Mouse (Mus musculus) heart, embryonic 16.5 days (tissue): ENCODE results near the gene Socs7. TPM values are rescaled to one million over a fixed set of nuclear protein-coding genes. Genes with fewer than 3 reads are reported as not detected.
A peak's percentile ranks its signal among the peaks of the same experiment; 100 is the strongest.

Experiments used
- ATAC-seq: fragments of 200-750 bp; cut with Nextera tagmentation; replicated peaks from 2 replicates; pipeline ENCODE4 v1.8.0; 2017; ENCODE audit warnings: moderate number of reproducible peaks; ENCODE audit not compliant: insufficient read depth, low FRiP score; ENCODE audit errors: extremely low read depth
- H3K27ac ChIP-seq: fragments of 300-500 bp; sonication (generic); 2 replicates; pipeline ENCODE4 v1.5.1; 2014; ENCODE audit warnings: mild to moderate bottlenecking, low read length, control low read depth, moderate library complexity
- H3K27me3 ChIP-seq: fragments of 300-500 bp; sonication (generic); 2 replicates; pipeline ENCODE4 v1.6.1; 2014; ENCODE audit warnings: low read length, mixed read lengths; ENCODE audit not compliant: control insufficient read depth, insufficient read depth
- H3K36me3 ChIP-seq: fragments of 300-500 bp; sonication (generic); 2 replicates; pipeline ENCODE4 v1.6.1; 2014; ENCODE audit not compliant: control insufficient read depth, insufficient read depth
- H3K4me1 ChIP-seq: fragments of 300-500 bp; sonication (generic); 2 replicates; pipeline ENCODE4 v1.6.1; 2014; ENCODE audit warnings: low read length, mixed read lengths; ENCODE audit not compliant: control insufficient read depth, insufficient read depth
- H3K4me2 ChIP-seq: fragments of 300-500 bp; sonication (generic); 2 replicates; pipeline ENCODE4 v1.6.1; 2014; ENCODE audit warnings: low read depth, mild to moderate bottlenecking, control low read depth, low read length
- H3K4me3 ChIP-seq: fragments of 300-500 bp; sonication (generic); 2 replicates; pipeline ENCODE4 v1.5.1; 2014; ENCODE audit warnings: mild to moderate bottlenecking, control low read depth, low read length
- H3K9ac ChIP-seq: fragments of 300-500 bp; sonication (generic); 2 replicates; pipeline ENCODE4 v1.6.1; 2014; ENCODE audit warnings: low read length, control low read depth
- H3K9me3 ChIP-seq: fragments of 300-500 bp; sonication (generic); replicated peaks from 2 replicates; pipeline ENCODE4 v1.6.1; 2016; ENCODE audit warnings: low read length; ENCODE audit not compliant: control insufficient read depth
- WGBS: fragments of 180-500 bp; shearing (Covaris S2); extraction: QIAGEN DNeasy Blood & Tissue Kit; methylation state at CpG from one replicate; pipeline ENCODE4 v1.1.7; 2014; 5-methylcytosine and 5-hydroxymethylcytosine counted together
- polyA plus RNA-seq: library from polyadenylated mRNA; unstranded; fragments of >200 nt; fragmentation: Nextera tagmentation; extraction: Ambion mirVana; gene quantifications from 2 replicates; pipeline ENCODE4 v1.2.1, GENCODE M21; 2015

The Socs7 gene
- polyA plus RNA-seq, 1 experiment from 2014 or later, result 3.2 TPM

DNA sequence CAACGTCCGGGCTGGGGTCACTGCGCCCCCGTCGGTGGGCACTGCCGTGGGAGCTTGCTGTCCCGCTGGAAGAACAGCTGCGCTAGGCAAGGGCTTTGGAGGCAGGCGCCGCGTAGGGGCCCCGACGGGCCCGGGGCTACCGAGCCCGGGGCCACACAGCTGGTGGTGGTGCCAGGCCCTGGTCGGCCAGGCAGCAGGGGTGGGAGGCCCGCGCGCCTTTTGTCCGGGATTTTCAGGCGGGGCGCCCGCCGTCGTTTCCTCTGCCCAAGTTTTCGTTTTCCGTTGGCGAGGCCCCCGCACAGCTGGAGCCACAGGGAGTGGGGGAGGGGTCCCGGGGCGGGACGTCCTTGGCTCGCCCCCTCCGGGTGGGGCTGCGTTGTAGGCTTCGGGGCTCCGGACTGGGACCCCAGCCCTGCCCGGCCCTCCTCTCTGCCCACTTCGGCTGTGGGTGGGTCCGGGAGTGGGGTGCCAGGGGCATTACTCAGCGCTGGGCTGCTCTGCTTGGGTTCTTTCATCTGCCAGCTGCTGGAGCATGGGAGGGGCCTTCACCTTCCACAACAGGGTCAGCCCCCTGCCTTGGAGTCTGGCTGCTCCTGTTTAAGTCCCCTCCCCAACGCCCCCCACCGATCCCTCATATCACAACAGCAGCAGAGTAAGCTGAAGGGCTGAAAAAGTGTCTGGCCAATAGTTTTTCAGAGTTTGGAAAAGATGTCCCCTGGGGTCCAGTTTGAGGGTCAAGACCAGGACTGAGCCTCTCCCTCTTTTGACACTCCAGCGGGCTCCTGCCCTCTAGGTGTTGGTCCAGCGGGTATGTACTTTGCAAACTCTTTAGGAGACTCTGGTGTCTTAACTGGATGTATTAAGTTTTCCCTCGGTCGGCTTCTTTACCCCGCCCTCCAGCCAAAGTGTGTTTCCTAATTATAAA is 53.6 kb downstream of the Socs7 start:
- Histone ChIP-seq H3K4me3 (peak overlapping the region; percentile 91), H3K27ac (peak overlapping the region; percentile 93), H3K27me3 (no peaks in the 10 kb centered on the region), H3K9me3 (no peaks in the 10 kb centered on the region), H3K4me2 (peak overlapping the region; percentile 62), H3K36me3 (no peaks in the 10 kb centered on the region), H3K4me1 (peaks cover 23% of the 10 kb centered on the region), H3K9ac (peak overlapping the region; percentile 95)
- peak; percentile 52 for ATAC-seq
- WGBS, result 2% methylated on average over 45 of the region's 49 CpGs

DNA sequence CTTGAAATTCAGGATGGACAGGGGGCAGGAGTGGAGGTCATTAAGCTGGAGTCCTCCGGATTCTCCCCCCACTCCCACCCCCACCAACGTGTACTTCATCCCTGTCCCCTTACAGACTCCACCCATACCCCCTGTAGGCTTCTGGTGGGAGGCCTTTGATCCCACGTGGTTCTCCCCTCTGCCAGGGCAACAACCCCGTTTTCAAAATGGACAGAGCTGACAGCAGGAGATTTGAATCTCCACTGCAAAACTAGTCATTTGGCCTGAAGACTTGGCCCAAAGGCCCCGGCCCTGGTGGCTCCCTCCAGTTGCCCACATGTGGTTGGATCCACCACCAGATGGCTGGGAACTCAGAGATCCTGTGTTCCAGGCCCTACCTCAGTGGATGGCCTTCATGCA is 54.3 kb downstream of the Socs7 start:
- Histone ChIP-seq H3K27me3 (no peaks in the 10 kb centered on the region), H3K36me3 (no peaks in the 10 kb centered on the region), H3K4me2 (peak overlapping the region; percentile 62), H3K9ac (peak overlapping the region; percentile 33; the same call in 1 of the 2 replicates), H3K9me3 (no peaks in the 10 kb centered on the region), H3K4me1 (peaks cover 23% of the 10 kb centered on the region), H3K27ac (peak overlapping the region; percentile 93), H3K4me3 (peak overlapping the region; percentile 91)
- no peak for ATAC-seq
- WGBS, result 15% methylated on average over 5 of the region's 5 CpGs

DNA sequence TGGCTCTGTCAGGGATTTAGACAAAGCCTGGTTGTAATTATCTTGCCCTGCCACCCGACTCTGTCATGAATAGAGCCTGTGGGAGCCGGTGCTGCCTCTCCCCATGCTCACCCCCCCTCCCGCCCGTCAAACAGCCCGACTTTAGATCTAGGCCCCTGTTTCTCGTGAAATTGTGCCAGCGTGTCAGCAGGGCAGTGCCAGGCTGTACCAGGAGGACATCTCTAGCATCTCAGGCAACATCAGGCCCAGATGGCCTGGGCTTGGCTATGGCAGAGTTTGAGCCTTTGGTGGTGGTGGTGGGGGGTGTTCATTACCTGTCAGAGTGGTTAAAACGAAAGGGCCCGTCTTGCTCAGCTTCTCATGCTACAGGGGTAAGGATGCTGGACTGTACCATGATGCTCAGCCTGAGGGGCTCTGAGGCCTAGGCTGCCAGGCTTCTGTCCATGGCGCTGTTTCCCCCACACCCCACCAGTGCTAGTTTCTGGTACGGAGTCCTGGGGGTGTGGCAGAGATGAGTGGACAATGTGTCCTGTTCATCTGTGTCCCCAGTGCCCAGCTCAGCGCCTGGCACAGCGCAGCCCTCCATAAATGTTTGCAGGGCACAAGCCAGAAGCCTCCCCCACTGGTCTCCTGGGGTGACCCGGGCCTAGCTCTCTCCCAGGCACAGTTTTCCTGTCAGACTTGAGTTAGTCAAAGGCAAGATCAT is 56.6 kb downstream of the Socs7 start:
- H3K36me3 ChIP-seq, result no peaks in the 10 kb centered on the region
- no peak for ATAC-seq
- no peaks in the 10 kb centered on the region for H3K9me3 ChIP-seq
- 75% methylated on average over 14 of the region's 14 CpGs for WGBS
- H3K4me1 ChIP-seq, result peaks cover 29% of the 10 kb centered on the region
- no peak overlapping the region for H3K4me3 ChIP-seq
- H3K27me3 ChIP-seq, result no peaks in the 10 kb centered on the region
- no peak overlapping the region for H3K27ac ChIP-seq
- H3K4me2 ChIP-seq, result no peak overlapping the region
- H3K9ac ChIP-seq, result no peak overlapping the region

DNA sequence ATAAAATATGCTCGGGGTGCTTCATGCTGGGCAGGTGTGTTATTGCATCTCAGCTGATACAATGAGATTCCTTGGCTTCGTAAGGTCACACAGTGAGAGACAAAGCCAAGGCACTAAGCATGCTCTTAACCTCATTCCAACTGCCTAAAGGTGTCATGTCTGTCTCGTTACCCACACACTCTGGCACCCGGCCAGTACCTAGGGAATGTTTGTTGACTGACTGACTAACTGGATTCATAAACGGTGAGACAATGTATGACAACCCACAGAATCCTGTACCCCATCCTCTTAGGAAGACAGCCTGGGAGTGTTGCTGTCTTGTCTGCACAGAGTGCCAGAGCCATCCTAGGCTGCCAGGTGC is 57.2 kb downstream of the Socs7 start:
- Histone ChIP-seq H3K9me3 (no peaks in the 10 kb centered on the region), H3K4me3 (no peak overlapping the region), H3K9ac (no peak overlapping the region), H3K36me3 (no peaks in the 10 kb centered on the region), H3K4me2 (no peak overlapping the region), H3K4me1 (peaks cover 34% of the 10 kb centered on the region), H3K27ac (no peak overlapping the region), H3K27me3 (no peaks in the 10 kb centered on the region)
- no peak for ATAC-seq
- WGBS, result 40% methylated on average over 5 of the region's 5 CpGs

DNA sequence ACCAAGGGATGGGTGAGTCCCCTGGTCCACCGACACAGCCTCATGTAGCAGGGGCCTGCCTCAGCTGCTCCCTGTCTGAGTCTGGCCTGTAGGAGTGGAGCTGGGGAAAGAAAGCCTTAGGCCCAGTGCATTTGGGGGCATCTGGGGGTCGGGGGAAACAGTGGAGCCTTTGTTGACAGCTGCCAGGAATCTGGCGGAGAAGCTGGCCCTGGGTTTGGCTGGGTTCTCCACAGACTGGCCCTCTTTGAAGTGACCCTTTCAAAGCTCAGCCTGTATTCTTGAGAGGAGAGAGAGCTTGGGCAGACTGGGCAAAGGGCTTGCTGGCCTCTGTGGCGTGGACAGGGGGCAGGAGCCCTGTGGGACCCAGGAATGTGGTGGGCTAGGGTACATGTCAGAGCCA is 60.2 kb downstream of the Socs7 start:
- no peak overlapping the region for H3K27ac ChIP-seq
- no peak overlapping the region for H3K4me2 ChIP-seq
- WGBS, result 53% methylated on average over 4 of the region's 4 CpGs
- 0 out of 2 replicates have a peak overlapping the region, but pooled peaks have one; percentile 1 for H3K9ac ChIP-seq
- no peaks in the 10 kb centered on the region for H3K9me3 ChIP-seq
- H3K36me3 ChIP-seq, result no peaks in the 10 kb centered on the region; the same call in 1 of the 2 replicates
- H3K4me3 ChIP-seq, result no peak overlapping the region
- no peak for ATAC-seq
- peaks cover 30% of the 10 kb centered on the region for H3K4me1 ChIP-seq
- no peaks in the 10 kb centered on the region for H3K27me3 ChIP-seq

DNA sequence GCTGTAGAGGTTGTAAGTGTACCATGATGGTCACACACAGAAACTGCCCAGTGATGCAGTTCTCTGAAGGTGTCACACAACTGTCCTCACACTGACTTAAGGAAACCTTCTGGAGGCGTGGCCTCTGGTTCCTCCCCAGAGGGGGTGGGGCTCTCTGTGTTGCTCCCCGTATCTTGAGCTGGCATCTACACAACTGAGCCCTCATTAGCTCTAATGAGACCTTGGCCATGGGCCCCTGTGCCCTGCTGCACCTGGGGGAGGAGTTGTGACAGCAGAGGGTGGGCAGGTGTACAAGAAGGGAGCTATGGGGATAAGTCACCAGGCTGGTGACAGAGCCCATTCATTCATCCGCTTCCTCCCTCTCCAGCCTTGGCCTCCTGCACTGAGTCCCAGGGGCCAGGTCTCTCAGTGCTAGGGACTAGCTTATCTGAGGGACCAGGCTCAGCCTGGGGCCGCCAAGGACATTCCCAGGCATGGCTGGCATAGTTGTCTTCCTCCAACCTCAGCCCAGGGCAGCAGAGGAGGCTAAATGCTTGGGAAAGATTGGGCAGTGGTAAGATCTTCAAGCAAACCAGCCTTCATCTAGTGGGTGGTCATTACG is 61.8 kb downstream of the Socs7 start:
- no peaks in the 10 kb centered on the region for H3K9me3 ChIP-seq
- no peak overlapping the region for H3K9ac ChIP-seq
- no peak overlapping the region for H3K4me2 ChIP-seq
- H3K4me3 ChIP-seq, result no peak overlapping the region
- peaks cover 43% of the 10 kb centered on the region for H3K4me1 ChIP-seq
- H3K36me3 ChIP-seq, result no peaks in the 10 kb centered on the region; the same call in 1 of the 2 replicates
- no peaks in the 10 kb centered on the region for H3K27me3 ChIP-seq
- no peak for ATAC-seq
- WGBS, result 40% methylated on average over 5 of the region's 5 CpGs
- peak overlapping the region; percentile 58 for H3K27ac ChIP-seq

DNA sequence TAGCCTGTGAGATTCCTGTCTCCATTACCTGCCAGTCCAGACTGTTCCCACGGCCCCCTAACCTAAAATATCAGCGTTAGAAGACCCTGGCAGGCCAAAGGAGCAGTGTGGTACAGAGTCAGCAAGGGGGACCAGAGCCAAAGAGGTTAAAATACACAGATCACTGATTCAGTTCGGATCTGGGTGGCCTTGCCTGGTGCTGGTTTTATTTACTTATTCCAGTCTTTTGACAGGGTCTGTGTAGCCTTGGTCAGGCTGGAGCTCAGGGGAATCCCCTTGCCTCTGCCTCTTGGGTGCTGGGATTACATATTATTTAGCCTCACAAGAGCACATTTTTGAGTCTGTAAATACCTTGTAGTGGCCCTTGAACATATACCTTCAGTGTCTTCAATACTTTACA is 62.5 kb downstream of the Socs7 start:
- Histone ChIP-seq H3K9ac (no peak overlapping the region), H3K27me3 (no peaks in the 10 kb centered on the region), H3K36me3 (no peaks in the 10 kb centered on the region; the same call in 1 of the 2 replicates), H3K4me1 (peaks cover 46% of the 10 kb centered on the region), H3K4me2 (no peak overlapping the region), H3K4me3 (no peak overlapping the region), H3K9me3 (no peaks in the 10 kb centered on the region), H3K27ac (peak overlapping the region; percentile 58)
- ATAC-seq, result no peak
- 37% methylated on average over 3 of the region's 3 CpGs for WGBS

DNA sequence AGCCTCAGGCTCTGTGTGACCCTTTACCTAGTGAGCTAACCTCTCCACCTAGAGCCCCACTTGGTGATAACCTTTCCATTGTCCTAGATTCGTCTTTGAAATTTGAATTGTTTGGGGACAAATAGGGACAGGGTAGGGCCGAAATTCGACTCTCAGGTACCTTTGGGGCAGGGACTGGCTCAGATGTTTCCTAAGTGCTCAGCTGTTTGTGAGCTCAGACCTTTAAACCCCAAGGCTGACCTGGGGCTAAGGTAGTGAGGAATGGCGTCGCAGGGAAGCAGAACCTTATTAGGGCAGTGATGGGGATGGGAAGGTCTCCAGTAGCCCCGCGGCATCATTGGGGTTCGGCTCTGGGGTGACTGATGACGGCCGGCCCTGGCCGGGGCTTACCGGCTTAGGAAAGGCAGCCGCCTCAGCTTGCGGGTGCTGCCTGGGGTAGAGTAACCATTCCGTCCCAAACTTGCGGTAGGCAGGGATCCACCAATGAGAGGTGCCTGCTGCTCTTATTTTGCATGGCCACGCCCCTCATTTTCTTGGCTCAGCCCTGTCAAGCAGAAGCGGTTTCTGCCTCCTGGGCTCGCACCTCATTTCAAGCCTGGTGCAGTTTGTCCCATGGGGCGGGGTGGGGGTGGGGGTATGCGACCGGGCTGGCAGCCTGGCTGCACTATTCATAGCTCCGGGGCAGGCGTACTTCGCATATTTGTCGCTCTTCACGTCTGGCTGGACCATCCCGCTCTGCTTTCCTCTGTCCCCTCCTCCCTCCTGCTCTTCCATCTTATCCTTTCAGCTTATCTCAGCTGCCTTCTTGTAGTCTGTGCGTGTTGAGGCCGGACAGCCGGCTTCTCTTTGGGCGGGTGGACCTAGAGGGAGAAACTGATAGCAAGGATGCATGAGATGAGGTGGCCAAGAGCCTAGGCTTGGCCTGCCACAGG is 65.7 kb downstream of the Socs7 start:
- Histone ChIP-seq H3K4me2 (peak overlapping the region; percentile 81), H3K4me3 (peak overlapping the region; percentile 53), H3K27ac (peak overlapping the region; percentile 94), H3K9ac (peak overlapping the region; percentile 71), H3K27me3 (no peaks in the 10 kb centered on the region), H3K9me3 (no peaks in the 10 kb centered on the region), H3K36me3 (no peaks in the 10 kb centered on the region; the same call in 1 of the 2 replicates), H3K4me1 (peaks cover 43% of the 10 kb centered on the region)
- peak; percentile 86 for ATAC-seq
- 2% methylated on average over 32 of the region's 32 CpGs for WGBS
